Mouse (Mus musculus) MEL (cell line): ENCODE results near the gene Ascl2. TPM values are rescaled to one million over a fixed set of nuclear protein-coding genes. Genes with fewer than 3 reads are reported as not detected.

Experiments
- DNase-seq: peaks from one replicate; pipeline ENCODE4 v3.0.0; 2011; ENCODE audit warnings: low read depth, low spot score
- H3K27ac ChIP-seq: 2 replicates; pipeline ENCODE4 v1.5.1; 2012; ENCODE audit warnings: low read depth, mild to moderate bottlenecking, control low read depth, low read length, moderate library complexity; ENCODE audit not compliant: control insufficient read depth
- H3K27me3 ChIP-seq, 2 experiments: fragments of 150-350 bp in 1 of 2; sonication (generic) in 1 of 2; 2 replicates each; pipeline ENCODE4 v1.6.1; 2012; ENCODE audit warnings: low read length in 2 of 2, mild to moderate bottlenecking in 2 of 2, improper control_type of control experiment in 1 of 2, moderate library complexity in 1 of 2; ENCODE audit not compliant: insufficient read depth in 2 of 2, control insufficient read depth in 1 of 2
- H3K36me3 ChIP-seq, 2 experiments: 2 replicates each; pipeline ENCODE4 v1.6.1; 2012 to 2014; ENCODE audit warnings: low read length in 2 of 2, improper control_type of control experiment in 1 of 2, inconsistent platforms in 1 of 2, mild to moderate bottlenecking in 1 of 2; ENCODE audit not compliant: insufficient read depth in 2 of 2, control insufficient read depth in 1 of 2
- H3K4me1 ChIP-seq, 2 experiments: fragments of 150-350 bp in 1 of 2; sonication (generic) in 1 of 2; 2 replicates each; pipeline ENCODE4 v1.6.1; 2012; ENCODE audit warnings: low read length in 2 of 2, improper control_type of control experiment in 1 of 2, mild to moderate bottlenecking in 1 of 2; ENCODE audit not compliant: insufficient read depth in 2 of 2, control insufficient read depth in 1 of 2
- H3K4me3 ChIP-seq, 2 experiments: fragments of 150-350 bp in 1 of 2; sonication (generic) in 1 of 2; 2 replicates each; pipeline ENCODE4 v1.5.1; 2012; ENCODE audit warnings: low read depth in 2 of 2, low read length in 2 of 2, mild to moderate bottlenecking in 2 of 2, moderate library complexity in 2 of 2, control low read depth in 1 of 2, improper control_type of control experiment in 1 of 2; ENCODE audit not compliant: control insufficient read depth in 1 of 2, insufficient read depth in 1 of 2
- H3K79me2 ChIP-seq: 2 replicates; pipeline ENCODE4 v1.6.1; 2012; ENCODE audit warnings: mild to moderate bottlenecking, low read length, moderate library complexity; ENCODE audit not compliant: control insufficient read depth, poor library complexity, insufficient read depth
- H3K9ac ChIP-seq: 2 replicates; pipeline ENCODE4 v1.6.1; 2012; ENCODE audit warnings: low read depth, mild to moderate bottlenecking, control low read depth, low read length, moderate library complexity; ENCODE audit not compliant: control insufficient read depth, poor library complexity, severe bottlenecking
- H3K9me3 ChIP-seq: fragments of 150-350 bp; sonication (generic); replicated peaks from 2 replicates; pipeline ENCODE4 v1.6.1; 2012; ENCODE audit warnings: mild to moderate bottlenecking, low read length, improper control_type of control experiment, moderate library complexity; ENCODE audit not compliant: insufficient read depth
- BHLHE40 ChIP-seq: IDR thresholded peaks from 2 replicates; pipeline ENCODE4 v1.6.1; 2012; ENCODE audit warnings: low read depth, mild to moderate bottlenecking, inconsistent platforms, low read length, improper control_type of control experiment, borderline replicate concordance
- CHD2 ChIP-seq: IDR thresholded peaks from 2 replicates; pipeline ENCODE4 v1.6.1; 2011; ENCODE audit warnings: low read length, improper control_type of control experiment
- E2F4 ChIP-seq: IDR thresholded peaks from 2 replicates; pipeline ENCODE4 v1.6.1; 2011; ENCODE audit warnings: low read depth, low read length, improper control_type of control experiment, borderline replicate concordance
- ELF1 ChIP-seq: IDR thresholded peaks from 2 replicates; pipeline ENCODE4 v1.6.1; 2014; ENCODE audit warnings: low read depth, mild to moderate bottlenecking, inconsistent platforms, low read length, improper control_type of control experiment, moderate library complexity
- EP300 ChIP-seq, 2 experiments: IDR thresholded peaks; 2 replicates each; pipeline ENCODE4 v1.6.1; 2011; ENCODE audit warnings: improper control_type of control experiment in 2 of 2, low read length in 2 of 2, low read depth in 1 of 2, mild to moderate bottlenecking in 1 of 2
- ETS1 ChIP-seq: IDR thresholded peaks from 2 replicates; pipeline ENCODE4 v1.6.1; 2012; ENCODE audit warnings: low read depth, mild to moderate bottlenecking, inconsistent platforms, low read length, improper control_type of control experiment, moderate library complexity
- JUND ChIP-seq: IDR thresholded peaks from 2 replicates; pipeline ENCODE4 v1.6.1; 2011; ENCODE audit warnings: low read depth, mild to moderate bottlenecking, improper control_type of control experiment, low read length
- KAT2A ChIP-seq: conservative IDR thresholded peaks from 2 replicates; pipeline ENCODE4 v1.6.1; 2012; ENCODE audit warnings: low read depth, low read length, improper control_type of control experiment, inconsistent platforms
- MAX ChIP-seq: IDR thresholded peaks from 2 replicates; pipeline ENCODE4 v1.6.1; 2011; ENCODE audit warnings: low read length, improper control_type of control experiment
- MAZ ChIP-seq: IDR thresholded peaks from 2 replicates; pipeline ENCODE4 v1.6.1; 2012; ENCODE audit warnings: low read depth, mild to moderate bottlenecking, inconsistent platforms, low read length, improper control_type of control experiment
- MEF2A ChIP-seq: IDR thresholded peaks from 2 replicates; pipeline ENCODE4 v1.6.1; 2014; ENCODE audit warnings: low read depth, mild to moderate bottlenecking, inconsistent platforms, low read length, improper control_type of control experiment; ENCODE audit not compliant: poor library complexity, insufficient replicate concordance, severe bottlenecking; ENCODE audit errors: extremely low read depth
- MXI1 ChIP-seq: IDR thresholded peaks from 2 replicates; pipeline ENCODE4 v1.6.1; 2011; ENCODE audit warnings: mild to moderate bottlenecking, low read depth, low read length, improper control_type of control experiment
- MYB ChIP-seq: IDR thresholded peaks from 2 replicates; pipeline ENCODE4 v1.6.1; 2011; ENCODE audit warnings: mild to moderate bottlenecking, low read depth, low read length, improper control_type of control experiment
- MYC ChIP-seq: IDR thresholded peaks from 2 replicates; pipeline ENCODE4 v1.6.1; 2011; ENCODE audit warnings: low read depth, mild to moderate bottlenecking, low read length, improper control_type of control experiment, moderate library complexity
- NRF1 ChIP-seq: IDR thresholded peaks from 2 replicates; pipeline ENCODE4 v1.6.1; 2014; ENCODE audit warnings: low read depth, mild to moderate bottlenecking, inconsistent platforms, low read length, improper control_type of control experiment, moderate library complexity; ENCODE audit not compliant: poor library complexity, insufficient read depth, severe bottlenecking
- POLR2A ChIP-seq, 2 experiments: IDR thresholded peaks; 2 replicates each; pipeline ENCODE4 v1.6.1; 2011 to 2012; ENCODE audit warnings: low read length in 2 of 2, mild to moderate bottlenecking in 2 of 2, control low read depth in 1 of 2, improper control_type of control experiment in 1 of 2, low read depth in 1 of 2, moderate library complexity in 1 of 2; ENCODE audit not compliant: control insufficient read depth in 1 of 2, insufficient read depth in 1 of 2, poor library complexity in 1 of 2
- POLR2AphosphoS2 ChIP-seq: IDR thresholded peaks from 2 replicates; pipeline ENCODE4 v1.6.1; 2011; ENCODE audit warnings: low read length, improper control_type of control experiment
- POLR2AphosphoS5 ChIP-seq: IDR thresholded peaks from 2 replicates; pipeline ENCODE4 v1.6.1; 2012; ENCODE audit warnings: low read depth, borderline replicate concordance, mild to moderate bottlenecking, inconsistent platforms, low read length, moderate library complexity, mixed read lengths
- RAD21 ChIP-seq: IDR thresholded peaks from 2 replicates; pipeline ENCODE4 v1.6.1; 2011; ENCODE audit warnings: mild to moderate bottlenecking, low read depth, low read length, improper control_type of control experiment
- RCOR1 ChIP-seq: IDR thresholded peaks from 2 replicates; pipeline ENCODE4 v1.6.1; 2012; ENCODE audit warnings: low read depth, mild to moderate bottlenecking, inconsistent platforms, low read length, improper control_type of control experiment
- SIN3A ChIP-seq: IDR thresholded peaks from 2 replicates; pipeline ENCODE4 v1.6.1; 2012; ENCODE audit warnings: low read length, improper control_type of control experiment, inconsistent platforms
- TAL1 ChIP-seq: IDR thresholded peaks from 2 replicates; pipeline ENCODE4 v1.6.1; 2012; ENCODE audit warnings: mild to moderate bottlenecking, inconsistent platforms, low read length, moderate library complexity, mixed read lengths
- TBP ChIP-seq: IDR thresholded peaks from 2 replicates; pipeline ENCODE4 v1.8.0; 2011; ENCODE audit warnings: low read depth, low read length, improper control_type of control experiment
- TCF12 ChIP-seq: IDR thresholded peaks from 2 replicates; pipeline ENCODE4 v1.6.1; 2014; ENCODE audit warnings: low read depth, mild to moderate bottlenecking, inconsistent platforms, low read length, improper control_type of control experiment, moderate library complexity
- UBTF ChIP-seq: IDR thresholded peaks from 2 replicates; pipeline ENCODE4 v1.6.1; 2012; ENCODE audit warnings: low read depth, mild to moderate bottlenecking, inconsistent platforms, low read length, improper control_type of control experiment, moderate library complexity, borderline replicate concordance; ENCODE audit not compliant: insufficient read depth
- USF2 ChIP-seq, 2 experiments: IDR thresholded peaks; 2 replicates each; pipeline ENCODE4 v1.6.1; 2011 to 2012; ENCODE audit warnings: improper control_type of control experiment in 2 of 2, low read length in 2 of 2, borderline replicate concordance in 1 of 2, inconsistent platforms in 1 of 2, low read depth in 1 of 2, mild to moderate bottlenecking in 1 of 2; ENCODE audit not compliant: insufficient read depth in 1 of 2
- ZKSCAN1 ChIP-seq: IDR thresholded peaks from 2 replicates; pipeline ENCODE4 v1.6.1; 2012; ENCODE audit warnings: low read depth, mild to moderate bottlenecking, inconsistent platforms, low read length, improper control_type of control experiment, moderate library complexity
- ZNF384 ChIP-seq: IDR thresholded peaks from 2 replicates; pipeline ENCODE4 v1.6.1; 2012; ENCODE audit warnings: low read depth, mild to moderate bottlenecking, inconsistent platforms, low read length, improper control_type of control experiment
- polyA plus RNA-seq, 2 experiments: library from polyadenylated mRNA; stranded (reverse) in 1 of 2; unstranded in 1 of 2; fragments of >175 nt in 1 of 2; fragments of >200 nt in 1 of 2; gene quantifications; 2 replicates each; pipeline versions ENCODE4 v1.2.1 to v1.2.4; 2012; ENCODE audit warnings: low replicate concordance in 2 of 2, low read depth in 1 of 2; ENCODE audit not compliant: insufficient read length in 2 of 2, insufficient read depth in 1 of 2, missing spikeins in 1 of 2
- total RNA-seq: library from RNA; depleted of rRNA; stranded (reverse); fragments of 300-350 nt; gene quantifications from 2 replicates; pipeline ENCODE4 v1.2.3, GENCODE M21; 2012

The Ascl2 gene
- total and polyA plus RNA-seq, 3 experiments = not detected

- peaks cover 0 to 20% of the 10 kb centered on the region in 2 experiments; a peak in 2 of 4 replicates for H3K36me3 ChIP-seq
- H3K27me3 ChIP-seq = no peaks in the 10 kb centered on the region
- no peaks in the 10 kb centered on the region for H3K79me2 ChIP-seq
- DNase-seq = no peak
- TF ChIP-seq POLR2A (IDR thresholded peaks at IDR 0.05; ENCODE audit: control insufficient read depth in 1 of 2, insufficient read depth in 1 of 2, low read depth in 1 of 2, low read length in 2 of 2, poor library complexity in 1 of 2) (no peak), MEF2A (no peak), BHLHE40 (no peak), KAT2A (no peak), TAL1 (no peak), USF2 (IDR thresholded peaks at IDR 0.05; ENCODE audit: borderline replicate concordance in 1 of 2, insufficient read depth in 1 of 2, low read depth in 1 of 2, low read length in 2 of 2) (no peak), MYB (no peak), CHD2 (no peak), POLR2AphosphoS2 (no peak), ELF1 (no peak), TCF12 (no peak), SIN3A (no peak), MYC (no peak), E2F4 (no peak), JUND (no peak), RCOR1 (no peak)
- H3K4me3 ChIP-seq = no peak overlapping the region
- no peak overlapping the region for H3K9ac ChIP-seq
- H3K27ac ChIP-seq = no peak overlapping the region
- peaks cover 17 to 22% of the 10 kb centered on the region in 2 experiments for H3K4me1 ChIP-seq
- no peaks in the 10 kb centered on the region for H3K9me3 ChIP-seq
These were observed 27.9 kb upstream of the Ascl2 start for GRCm38 (mm10) chr7:142996998-142997397.

DNA sequence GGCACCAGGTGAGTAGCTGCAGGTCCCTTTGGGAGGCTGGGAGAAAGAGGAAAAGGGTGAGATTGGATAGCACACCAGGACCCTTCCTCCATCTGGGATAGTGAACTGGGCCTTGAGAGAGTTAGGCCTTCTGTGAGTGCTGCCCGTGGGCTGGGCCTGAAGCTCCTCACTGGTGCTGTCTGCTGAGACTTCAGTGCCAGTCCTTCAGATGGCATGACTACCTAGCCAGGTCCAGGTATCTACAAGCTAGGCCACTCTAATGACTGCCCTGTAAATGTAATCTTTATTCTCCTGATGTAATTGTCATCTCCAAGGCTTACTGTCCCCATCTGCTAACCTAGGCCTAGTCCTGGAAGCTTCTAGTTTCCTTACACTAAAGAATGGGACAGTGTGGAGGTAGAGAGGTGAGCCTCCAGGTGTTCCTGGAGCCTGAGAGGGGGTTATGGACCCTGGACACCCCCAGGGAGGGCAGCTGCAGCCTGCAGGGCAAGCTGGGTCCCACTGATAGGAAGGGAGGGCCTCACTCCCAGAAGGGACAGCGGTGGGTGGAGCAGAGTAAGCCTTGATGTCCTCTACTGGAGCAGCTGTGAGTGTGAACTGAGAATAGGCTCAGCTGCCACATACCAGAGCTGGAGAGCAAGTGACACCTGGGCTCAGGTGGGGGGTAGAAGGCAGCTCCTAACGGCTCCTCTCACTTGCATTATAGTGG is 26.7 kb upstream of the Ascl2 start:
- no peaks in the 10 kb centered on the region for H3K9me3 ChIP-seq
- TF ChIP-seq POLR2AphosphoS5 (no peak), MAX (no peak), ETS1 (no peak), TBP (no peak), SIN3A (no peak), ZNF384 (no peak), TAL1 (no peak), RAD21 (no peak), EP300 (IDR thresholded peaks at IDR 0.05; ENCODE audit: low read depth in 1 of 2, low read length in 2 of 2) (no peak), UBTF (no peak), NRF1 (no peak), ELF1 (no peak), TCF12 (no peak), USF2 (IDR thresholded peaks at IDR 0.05; ENCODE audit: borderline replicate concordance in 1 of 2, insufficient read depth in 1 of 2, low read depth in 1 of 2, low read length in 2 of 2) (no peak), ZKSCAN1 (no peak), MAZ (no peak), MXI1 (no peak)
- peaks cover 0 to 13% of the 10 kb centered on the region in 2 experiments; a peak in 2 of 4 replicates for H3K36me3 ChIP-seq
- H3K4me3 ChIP-seq = no peak overlapping the region
- no peaks in the 10 kb centered on the region for H3K79me2 ChIP-seq
- no peak overlapping the region for H3K9ac ChIP-seq
- no peak overlapping the region for H3K27ac ChIP-seq
- no peak for DNase-seq
- peaks cover 15 to 16% of the 10 kb centered on the region in 2 experiments for H3K4me1 ChIP-seq
- no peaks in the 10 kb centered on the region for H3K27me3 ChIP-seq
